Mouse (Mus musculus) hindbrain, postnatal 0 days (tissue): ENCODE measurements around the gene Shprh. TPM values are rescaled to one million over a fixed set of nuclear protein-coding genes. Genes with fewer than 3 reads are reported as not detected.

ENCODE experiments used
- polyA plus RNA-seq: library from polyadenylated mRNA; unstranded; fragments of >200 nt; fragmentation: Nextera tagmentation; extraction: Ambion mirVana; gene quantifications from 2 replicates; pipeline ENCODE4 v1.2.1, GENCODE M21; 2015
- total RNA-seq: library from RNA; depleted of rRNA; stranded (reverse); fragments of >200 nt; gene quantifications from 2 replicates; pipeline ENCODE4 v1.2.3, GENCODE M21; 2014; rRNA removed

Shprh gene
- total and polyA plus RNA-seq, 2 experiments from 2014 or later = 16.2 to 20.3 TPM

Other genes with a start within 250 kb of the Shprh start
- gene Grm1, start 67.1 kb upstream of the Shprh start, total RNA-seq = 28.5 and 29.8 TPM in 2 replicates
- gene Grm1, start 67.1 kb upstream of the Shprh start, polyA plus RNA-seq = 13.9 and 14.0 TPM in 2 replicates
- 7.6 and 8.8 TPM in 2 replicates for gene Fbxo30, start 131.9 kb downstream of the Shprh start, total RNA-seq
- 11.3 and 12.2 TPM in 2 replicates for gene Fbxo30, start 131.9 kb downstream of the Shprh start, polyA plus RNA-seq
- 33.1 and 36.7 TPM in 2 replicates for gene Epm2a, start 194.0 kb downstream of the Shprh start, total RNA-seq
- 4.3 and 4.5 TPM in 2 replicates for gene Epm2a, start 194.0 kb downstream of the Shprh start, polyA plus RNA-seq